Mouse (Mus musculus): Measurements from ENCODE around the gene Slc22a3. TPM values are rescaled to one million over a fixed set of nuclear protein-coding genes. Genes with fewer than 3 reads are reported as not detected.

The Slc22a3 gene
- polyA plus RNA-seq, 1 experiment, result 29.0 TPM

DNA sequence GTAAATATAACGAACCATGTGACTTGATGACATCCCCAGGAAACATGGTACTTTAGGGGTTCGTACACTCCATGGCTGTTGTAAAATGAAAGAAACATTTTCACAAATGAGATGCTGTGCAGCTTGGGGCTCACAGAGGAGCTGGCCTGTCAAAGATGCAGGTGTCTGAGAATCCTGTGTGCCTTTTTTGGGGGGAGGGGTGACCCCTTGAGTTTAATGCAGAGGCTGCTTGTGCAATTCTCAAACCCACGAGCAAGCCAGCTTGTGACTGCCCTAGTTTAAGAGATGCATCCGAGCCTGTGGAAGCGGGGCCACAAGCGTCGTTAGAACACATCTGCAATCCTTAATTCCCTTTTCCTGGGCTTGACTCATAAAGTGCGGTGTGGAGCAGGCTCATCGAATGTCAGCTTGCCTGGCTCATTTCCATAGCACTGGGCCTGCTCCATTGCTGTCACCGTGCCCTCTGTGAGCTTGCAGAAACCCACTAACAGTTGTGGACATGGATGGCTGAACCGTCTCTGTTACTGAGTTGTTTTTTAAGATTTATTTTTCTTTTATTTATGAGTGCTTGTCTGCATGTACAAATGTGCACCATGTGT is 98.1 kb downstream of the Slc22a3 start:
- DNase-seq (ENCODE audit: low read depth), result no peak

GRCm38 (mm10) chr17:12403420-12403819 is 104.1 kb downstream of the Slc22a3 start:
- DNase-seq (ENCODE audit: low read depth), result no peak

GRCm38 (mm10) chr17:12396163-12396677 is 111.3 kb downstream of the Slc22a3 start:
- DNase-seq (ENCODE audit: low read depth), result no peak

- DNase-seq (ENCODE audit: low read depth), result no peak
Measured at GRCm38 (mm10) chr17:12388239-12388638, 119.3 kb downstream of the Slc22a3 start.

- no peak for DNase-seq (ENCODE audit: low read depth)
Measured at GRCm38 (mm10) chr17:12387781-12388180, 119.7 kb downstream of the Slc22a3 start.

- no peak for DNase-seq (ENCODE audit: low read depth)
Measured at GRCm38 (mm10) chr17:12385049-12385794, 122.3 kb downstream of the Slc22a3 start.

- DNase-seq (ENCODE audit: low read depth), result no peak
Measured at GRCm38 (mm10) chr17:12382531-12382930, 125.0 kb downstream of the Slc22a3 start.

DNA sequence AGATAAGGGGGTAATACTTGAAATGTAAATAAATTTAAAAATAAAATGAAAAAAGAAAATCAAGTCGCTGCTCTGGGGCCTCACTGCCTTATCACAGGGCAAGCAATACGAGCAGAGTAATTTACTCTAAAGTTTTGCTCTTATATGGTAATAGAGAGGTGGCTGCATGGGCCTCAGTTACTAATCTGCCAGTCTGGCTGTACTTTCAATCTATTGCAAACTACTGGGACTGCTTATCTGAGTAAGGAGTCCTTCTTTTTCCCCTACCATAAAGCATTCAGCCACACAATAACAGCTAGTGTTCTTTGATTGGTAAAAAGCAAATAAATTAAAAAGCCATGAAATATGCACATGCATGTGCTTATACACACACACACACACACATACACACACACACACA is 125.9 kb downstream of the Slc22a3 start:
- no peak for DNase-seq (ENCODE audit: low read depth)

- DNase-seq (ENCODE audit: low read depth), result no peak
Measured at GRCm38 (mm10) chr17:12380287-12380686, 127.2 kb downstream of the Slc22a3 start.

DNA sequence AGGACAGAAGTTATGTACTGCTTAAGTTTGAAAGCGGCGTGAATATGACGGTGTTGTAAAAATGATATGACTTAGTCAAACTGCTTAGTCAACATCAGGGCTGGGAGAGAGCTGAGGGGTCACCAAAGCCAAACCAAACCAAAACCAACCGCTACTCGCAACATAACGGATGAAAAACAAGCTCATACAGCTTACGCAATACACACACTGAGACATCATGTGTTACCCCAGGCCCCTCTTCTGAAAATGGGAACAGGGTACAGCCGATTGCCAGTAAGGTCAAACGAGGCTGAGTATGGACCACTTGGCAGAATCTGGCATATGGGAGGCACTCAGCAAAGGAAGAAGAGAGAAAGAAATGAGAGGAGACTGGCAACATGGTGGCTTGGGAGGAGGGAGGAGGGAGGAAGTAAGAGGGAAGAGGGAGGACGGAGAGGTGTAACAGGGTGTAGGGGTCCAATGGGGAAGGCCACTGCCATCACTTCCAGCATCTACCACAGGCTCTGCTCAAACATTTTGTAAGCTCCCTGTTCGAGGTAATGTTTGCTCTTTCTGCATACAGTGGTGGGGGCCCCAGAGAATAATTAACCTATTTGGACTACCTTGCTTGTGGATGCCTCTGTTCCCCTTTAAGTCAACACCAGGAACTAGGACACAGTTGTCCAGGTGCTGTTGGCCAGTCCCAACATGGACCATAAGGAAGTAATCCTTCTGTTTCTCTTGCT is 129.4 kb downstream of the Slc22a3 start, which contains the start of gene Plg:
Plg (plus strand) TSS at position 628 of the 725 bp plus-strand sequence.
- no peak for DNase-seq (ENCODE audit: low read depth)

- no peak for DNase-seq (ENCODE audit: low read depth)
Measured at GRCm38 (mm10) chr17:12373601-12374144, 133.8 kb downstream of the Slc22a3 start.

DNA sequence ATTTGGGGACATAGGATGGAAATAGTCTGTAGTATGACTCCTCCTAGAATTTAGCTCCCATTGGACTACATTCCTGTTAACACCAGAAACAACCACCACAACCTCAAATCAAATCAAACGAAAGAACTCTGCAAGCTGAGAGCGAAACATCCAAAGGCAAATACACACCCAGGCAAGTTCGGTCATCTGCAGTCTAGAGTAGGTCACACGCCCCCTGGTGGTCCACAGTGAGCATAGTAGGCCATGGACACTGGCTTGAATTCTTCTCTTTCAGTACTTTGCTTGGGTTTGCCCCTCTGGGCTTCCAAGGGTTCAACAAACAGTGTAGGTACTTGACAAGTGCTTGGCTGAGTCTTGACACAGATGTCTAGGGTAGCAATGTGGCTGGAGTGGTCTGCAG is 135.5 kb downstream of the Slc22a3 start:
- no peak for DNase-seq (ENCODE audit: low read depth)

- no peak for DNase-seq (ENCODE audit: low read depth)
Measured at GRCm38 (mm10) chr17:12371310-12371925, 136.1 kb downstream of the Slc22a3 start.

- DNase-seq (ENCODE audit: low read depth), result no peak
Measured at GRCm38 (mm10) chr17:12370289-12370688, 137.2 kb downstream of the Slc22a3 start.

- DNase-seq (ENCODE audit: low read depth), result no peak
Measured at GRCm38 (mm10) chr17:12369393-12369792, 138.1 kb downstream of the Slc22a3 start.

Other genes with a start within 250 kb of the Slc22a3 start
- 12.7 and 17.6 TPM in 2 replicates for gene Map3k4, start 188.9 kb downstream of the Slc22a3 start, polyA plus RNA-seq (2012; rRNA removed)
- gene Plg, start 129.1 kb downstream of the Slc22a3 start, polyA plus RNA-seq (2012; rRNA removed), result 1.0 TPM in 1 of 2 replicates, not detected in the other
- 0.23 and 0.92 TPM in 2 replicates for gene Slc22a2, start 76.4 kb upstream of the Slc22a3 start, polyA plus RNA-seq (2012; rRNA removed)
- gene Slc22a1, start 168.1 kb upstream of the Slc22a3 start, polyA plus RNA-seq (2012; rRNA removed), result 0.73 and 1.5 TPM in 2 replicates